In the genomic region with DNA sequence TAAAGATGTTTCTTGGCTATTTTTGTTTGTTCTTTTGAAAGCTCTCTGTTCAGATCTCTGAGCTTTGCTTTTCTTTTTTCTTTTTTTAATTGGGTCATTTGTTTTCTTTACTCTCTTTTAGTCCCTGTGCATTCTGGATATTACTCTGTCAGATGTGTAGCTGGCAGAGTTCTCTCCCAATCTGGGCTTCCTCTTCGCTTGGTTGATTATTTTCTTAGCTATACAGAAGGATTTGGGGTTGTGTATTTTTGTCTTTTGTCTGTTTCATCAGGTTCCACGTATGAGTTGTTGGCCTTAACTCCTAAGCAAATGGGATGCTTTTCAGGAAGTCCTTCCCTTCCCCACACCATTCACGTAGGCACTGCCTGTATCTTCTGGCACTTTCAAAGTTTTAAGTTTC, we compare ENCODE assay signal across 29 mouse cellular contexts.
"Had no signal": no experiment of that assay in that cellular context is flagged by ENCODE, and none has a peak within 500 bp of the region (broad histone marks: within the 10 kb centered on the region; RNA-seq: fewer than 3 reads in every experiment).

No protein-coding gene starts in this region.

- H3K27me3 ChIP-seq: heart, embryonic 12.5 days; hindbrain, embryonic 12.5 days; intestine, embryonic 15.5 days; limb, embryonic 12.5 days; liver, embryonic 13.5 days; liver, embryonic 15.5 days had no signal

- H3K36me3 ChIP-seq: heart, embryonic 10.5 days; heart, embryonic 12.5 days; hindbrain, embryonic 12.5 days; intestine, embryonic 15.5 days; liver, embryonic 13.5 days; liver, embryonic 15.5 days had no signal

- H3K27ac ChIP-seq: gastrocnemius, adult 2 months; heart, embryonic 10.5 days; hindbrain, embryonic 10.5 days; hindbrain, embryonic 12.5 days; hindbrain, embryonic 14.5 days; intestine, embryonic 15.5 days; left cerebral cortex, adult 2 months; limb, embryonic 10.5 days; limb, embryonic 12.5 days; liver, embryonic 13.5 days; liver, embryonic 15.5 days had no signal

- H3K9ac ChIP-seq: heart, embryonic 12.5 days; hindbrain, embryonic 12.5 days; hindbrain, embryonic 14.5 days; intestine, embryonic 15.5 days; limb, embryonic 12.5 days; liver, embryonic 13.5 days; liver, embryonic 15.5 days; liver, postnatal 0 days had no signal

- ATAC-seq: hindbrain, embryonic 16.5 days; inflammation-experienced regulatory T-cells, adult 6 months; intestine, embryonic 15.5 days; intestine, postnatal 0 days; liver, postnatal 0 days had no signal

- H3K4me3 ChIP-seq: gastrocnemius, adult 2 months; heart, embryonic 10.5 days; heart, embryonic 12.5 days; hindbrain, embryonic 10.5 days; hindbrain, embryonic 12.5 days; intestine, embryonic 15.5 days; left cerebral cortex, adult 2 months; limb, embryonic 10.5 days; limb, embryonic 12.5 days; liver, embryonic 13.5 days; liver, embryonic 15.5 days had no signal

- H3K9me3 ChIP-seq: heart, embryonic 10.5 days; heart, embryonic 12.5 days; hindbrain, embryonic 10.5 days; hindbrain, embryonic 12.5 days; intestine, embryonic 15.5 days; limb, embryonic 10.5 days; limb, embryonic 12.5 days; liver, embryonic 13.5 days; liver, embryonic 15.5 days had no signal

- DNase-seq: gastrocnemius, adult 2 months; gastrocnemius, postnatal 10 days; gastrocnemius, postnatal 36 days; heart, adult 18-20 months; heart, postnatal 10 days; heart, postnatal 4 days; kidney, adult 18-20 months; kidney, adult 8-10 months; kidney, postnatal 10 days; kidney, postnatal 25 days; kidney, postnatal 4 days; layer of hippocampus, adult 9-11 months; liver; liver, embryonic 13.5 days; liver, postnatal 0 days had no signal

- H3K4me2 ChIP-seq: heart, embryonic 12.5 days; hindbrain, embryonic 12.5 days; hindbrain, embryonic 14.5 days; intestine, embryonic 15.5 days; limb, embryonic 12.5 days; liver, embryonic 11.5 days; liver, embryonic 13.5 days; liver, embryonic 15.5 days had no signal

- H3K4me1 ChIP-seq: heart, embryonic 10.5 days; intestine, embryonic 15.5 days; limb, embryonic 10.5 days; limb, embryonic 12.5 days; liver, embryonic 13.5 days; liver, embryonic 15.5 days had no signal
